17 mouse cellular contexts compared by ENCODE assay signal in the genomic region with DNA sequence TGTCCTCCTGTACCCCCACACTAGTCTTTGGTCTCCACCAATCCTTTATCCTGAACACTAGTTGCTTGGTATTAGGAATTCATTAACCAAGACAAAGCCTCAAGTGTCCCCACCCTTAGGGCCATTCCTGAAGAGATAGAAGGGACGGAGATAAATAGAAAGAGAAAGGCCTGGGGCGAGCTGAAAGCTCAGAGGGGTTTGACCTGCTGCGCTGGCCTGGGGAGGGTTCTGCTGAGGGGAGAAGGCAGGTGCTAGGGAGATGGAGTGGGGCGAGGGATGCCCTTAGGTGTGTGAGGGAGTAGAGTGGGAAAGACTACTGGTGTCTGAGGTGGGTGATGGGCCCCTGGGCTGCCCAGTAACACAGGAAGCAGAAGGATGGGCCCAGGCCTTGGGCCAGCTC. TPM values are rescaled to one million over a fixed set of nuclear protein-coding genes. Genes with fewer than 3 reads are reported as not detected.
DNase-seq lines count a peak whose midpoint lies in the region; ATAC-seq lines count a peak whose summit lies in the region.
"Had no signal": no experiment of that assay in that cellular context is flagged by ENCODE, and none has a peak within 500 bp of the region (broad histone marks: within the 10 kb centered on the region; RNA-seq: fewer than 3 reads in every experiment).

No protein-coding gene starts in this region.

- peak overlapping the region; percentile 89 for H3K27ac ChIP-seq in kidney, embryonic 15.5 days
- peak overlapping the region; percentile 79 for H3K27ac ChIP-seq in lung, embryonic 16.5 days (ENCODE audit: low read length)
- peak overlapping the region; percentile 31; the same call in 1 of the 2 replicates for H3K27ac ChIP-seq in stomach, embryonic 15.5 days
- H3K27ac ChIP-seq: gastrocnemius, adult 2 months; liver, embryonic 14.5 days; midbrain, embryonic 13.5 days had no signal

- peaks cover 36% of the 10 kb centered on the region for H3K4me1 ChIP-seq in kidney, embryonic 15.5 days
- H3K4me1 ChIP-seq in lung, embryonic 16.5 days (replicated peaks; ENCODE audit: control insufficient read depth, insufficient read depth, low read length): peaks cover 38% of the 10 kb centered on the region
- H3K4me1 ChIP-seq in stomach, embryonic 15.5 days: peaks cover 15% of the 10 kb centered on the region; the same call in 1 of the 2 replicates
- H3K4me1 ChIP-seq: midbrain, embryonic 13.5 days had no signal

- H3K4me2 ChIP-seq in kidney, embryonic 15.5 days: no peak overlapping the region
- no peak overlapping the region for H3K4me2 ChIP-seq in lung, embryonic 16.5 days (ENCODE audit: low read depth, low read length)
- no peak overlapping the region for H3K4me2 ChIP-seq in stomach, embryonic 15.5 days
- H3K4me2 ChIP-seq: heart, embryonic 15.5 days; midbrain, embryonic 13.5 days had no signal

- DNase-seq in kidney, adult 18-20 months: no peak
- no peak for DNase-seq in lung, postnatal 4 days
- peak; percentile 53 for DNase-seq in ZHBTc4 (ENCODE audit: low read depth, low spot score)
- no peak for DNase-seq in right cerebral cortex, postnatal 4 days
- no peak for DNase-seq in right cerebral cortex, postnatal 36 days (ENCODE audit: low spot score in 2 of 2)
- DNase-seq: adrenal gland, adult 2 months; cerebellum, postnatal 10 days; forebrain, postnatal 0 days; gastrocnemius, adult 2 months; heart, adult 18-20 months; thymus, postnatal 36 days had no signal

- H3K9me3 ChIP-seq in kidney, embryonic 15.5 days (replicated peaks): no peaks in the 10 kb centered on the region
- H3K9me3 ChIP-seq in lung, embryonic 16.5 days (ENCODE audit: control insufficient read depth, low read length): no peaks in the 10 kb centered on the region
- H3K9me3 ChIP-seq in stomach, embryonic 15.5 days: no peaks in the 10 kb centered on the region
- H3K9me3 ChIP-seq: heart, embryonic 15.5 days; midbrain, embryonic 13.5 days had no signal

- H3K27me3 ChIP-seq in kidney, embryonic 15.5 days: no peaks in the 10 kb centered on the region
- H3K27me3 ChIP-seq in lung, embryonic 16.5 days (ENCODE audit: control insufficient read depth, insufficient read depth, low read depth, low read length): no peaks in the 10 kb centered on the region
- H3K27me3 ChIP-seq in stomach, embryonic 15.5 days (replicated peaks): no peaks in the 10 kb centered on the region
- H3K27me3 ChIP-seq: heart, embryonic 15.5 days; midbrain, embryonic 13.5 days had no signal

- peaks cover 23% of the 10 kb centered on the region; the same call in 1 of the 2 replicates for H3K36me3 ChIP-seq in kidney, embryonic 15.5 days
- peaks cover 2% of the 10 kb centered on the region; the same call in 1 of the 2 replicates for H3K36me3 ChIP-seq in lung, embryonic 16.5 days (ENCODE audit: control insufficient read depth, insufficient read depth, low read length)
- 0 out of 2 replicates have a peak, but pooled peaks cover 2% of the 10 kb centered on the region for H3K36me3 ChIP-seq in stomach, embryonic 15.5 days

- no peak for ATAC-seq in kidney, embryonic 15.5 days (replicated peaks; ENCODE audit: low FRiP score)
- peak; percentile 8; the same call in 1 of the 2 replicates for ATAC-seq in lung, embryonic 16.5 days (ENCODE audit: low read depth)
- no peak for ATAC-seq in stomach, embryonic 15.5 days (ENCODE audit: insufficient read depth, low FRiP score, low read depth)
- ATAC-seq: forebrain, postnatal 0 days; midbrain, embryonic 13.5 days had no signal

- WGBS in kidney, embryonic 15.5 days: 79% methylated on average over 4 of the region's 4 CpGs
- 58% methylated on average over 4 of the region's 4 CpGs for WGBS in lung, embryonic 16.5 days
- WGBS in stomach, embryonic 15.5 days: 81% methylated on average over 4 of the region's 4 CpGs

- H3K4me3 ChIP-seq in kidney, embryonic 15.5 days (replicated peaks): no peak overlapping the region
- no peak overlapping the region for H3K4me3 ChIP-seq in lung, embryonic 16.5 days (ENCODE audit: low read length)
- no peak overlapping the region for H3K4me3 ChIP-seq in stomach, embryonic 15.5 days (replicated peaks)
- H3K4me3 ChIP-seq: gastrocnemius, adult 2 months; heart, embryonic 15.5 days; midbrain, embryonic 13.5 days had no signal

- H3K9ac ChIP-seq in kidney, embryonic 15.5 days: no peak overlapping the region
- H3K9ac ChIP-seq in lung, embryonic 16.5 days (ENCODE audit: low read length): 0 out of 2 replicates have a peak overlapping the region, but pooled peaks have one; percentile 6
- H3K9ac ChIP-seq in stomach, embryonic 15.5 days: no peak overlapping the region
- H3K9ac ChIP-seq: forebrain, postnatal 0 days; heart, embryonic 15.5 days; liver, embryonic 14.5 days; midbrain, embryonic 13.5 days had no signal

RNA-seq across cellular contexts. Expression of a gene that starts 29.4 kb away (rescaled TPM):
- polyA plus RNA-seq in kidney, embryonic 15.5 days (2015; fragmentation: Nextera tagmentation; extraction: Ambion mirVana): 44.1 and 51.8 TPM in 2 replicates
- 50.6 and 53.5 TPM in 2 replicates for polyA plus RNA-seq in lung, embryonic 16.5 days (2015; fragmentation: Nextera tagmentation; extraction: Ambion mirVana)
- 45.9 and 46.3 TPM in 2 replicates for polyA plus RNA-seq in stomach, embryonic 15.5 days (2015; fragmentation: Nextera tagmentation; extraction: Ambion mirVana)

RNA-seq across cellular contexts. Expression of a gene that starts 57.6 kb away (rescaled TPM):
- polyA plus RNA-seq in kidney, embryonic 15.5 days (2015; fragmentation: Nextera tagmentation; extraction: Ambion mirVana): 74.2 and 87.2 TPM in 2 replicates
- polyA plus RNA-seq in lung, embryonic 16.5 days (2015; fragmentation: Nextera tagmentation; extraction: Ambion mirVana): 74.0 and 80.9 TPM in 2 replicates
- 69.2 and 79.0 TPM in 2 replicates for polyA plus RNA-seq in stomach, embryonic 15.5 days (2015; fragmentation: Nextera tagmentation; extraction: Ambion mirVana)

Comparison
In these comparisons a context has a peak if more than half of its experiments do, and no peak if none do; other contexts are left out.
1. H3K27ac ChIP-seq: peak in every context shown above with its lines; median percentile 89 in kidney, embryonic 15.5 days; 79 in lung, embryonic 16.5 days; 31 in stomach, embryonic 15.5 days.